Mouse (Mus musculus) kidney, postnatal 4 days (tissue): ENCODE results near the gene Rin3.

Source experiments
- DNase-seq, 2 experiments: peaks; one replicate each; pipeline ENCODE4 v3.0.0; 2021; ENCODE audit warnings: mixed read lengths in 2 of 2

The Rin3 gene

GRCm38 (mm10) chr12:102372322-102372721, 89.5 kb downstream of the Rin3 start:
- no peak for DNase-seq

- no peak for DNase-seq
Observed at GRCm38 (mm10) chr12:102382180-102382579, 99.3 kb downstream of the Rin3 start.

- DNase-seq, result no peak
Observed at GRCm38 (mm10) chr12:102383288-102383687, 100.4 kb downstream of the Rin3 start.

- DNase-seq, result peak; percentile 57 to 63
Observed at GRCm38 (mm10) chr12:102384819-102385218, 102.0 kb downstream of the Rin3 start.

- DNase-seq, result peak; percentile 89 to 90
Observed at GRCm38 (mm10) chr12:102387219-102387917, 104.5 kb downstream of the Rin3 start.

- peak in 1 of 2 experiments; percentile 12 for DNase-seq
Observed at GRCm38 (mm10) chr12:102390042-102390441, 107.2 kb downstream of the Rin3 start.

- DNase-seq, result no peak
Observed at GRCm38 (mm10) chr12:102391109-102391508, 108.3 kb downstream of the Rin3 start.

GRCm38 (mm10) chr12:102391982-102392381, 109.1 kb downstream of the Rin3 start:
- peak; percentile 44 to 64 for DNase-seq

GRCm38 (mm10) chr12:102394496-102394895, 111.6 kb downstream of the Rin3 start:
- peak; percentile 32 to 60 for DNase-seq

GRCm38 (mm10) chr12:102395537-102395936, 112.7 kb downstream of the Rin3 start:
- DNase-seq, result no peak

- peak; percentile 42 to 56 for DNase-seq
Observed at GRCm38 (mm10) chr12:102395998-102396991, 113.4 kb downstream of the Rin3 start.

GRCm38 (mm10) chr12:102398588-102398987, 115.7 kb downstream of the Rin3 start:
- no peak for DNase-seq

GRCm38 (mm10) chr12:102413171-102413570, 130.3 kb downstream of the Rin3 start:
- DNase-seq, result no peak

- DNase-seq, result no peak
Observed at GRCm38 (mm10) chr12:102414686-102415085, 131.8 kb downstream of the Rin3 start.

- DNase-seq, result peak; percentile 42 to 61
Observed at GRCm38 (mm10) chr12:102416391-102416837, 133.6 kb downstream of the Rin3 start.

- DNase-seq, result peak; percentile 13 to 30
Observed at GRCm38 (mm10) chr12:102416955-102417510, 134.2 kb downstream of the Rin3 start.

- no peak for DNase-seq
Observed at GRCm38 (mm10) chr12:102417701-102418100, 134.9 kb downstream of the Rin3 start.

GRCm38 (mm10) chr12:102419544-102419943, 136.7 kb downstream of the Rin3 start:
- DNase-seq, result peak in 1 of 2 experiments; percentile 22

- DNase-seq, result peak in 1 of 2 experiments; percentile 28
Observed at GRCm38 (mm10) chr12:102420168-102420890, 137.5 kb downstream of the Rin3 start.

- peak; percentile 26 to 52 for DNase-seq
Observed at GRCm38 (mm10) chr12:102422065-102422464, 139.2 kb downstream of the Rin3 start.

- DNase-seq, result peak in 1 of 2 experiments; percentile 19
Observed at GRCm38 (mm10) chr12:102422623-102423320, 139.9 kb downstream of the Rin3 start.

- DNase-seq, result no peak
Observed at GRCm38 (mm10) chr12:102423625-102424024, 140.8 kb downstream of the Rin3 start.
